Mouse (Mus musculus) urinary bladder, postnatal 36 days (tissue): ENCODE data around the gene Tas1r1.

Experiments used
- DNase-seq, 2 experiments: peaks; one replicate each; pipeline ENCODE4 v3.0.0; 2022; ENCODE audit warnings: low spot score in 2 of 2, mixed read lengths in 1 of 2

Gene Tas1r1

GRCm38 (mm10) chr4:151988342-151989109 is 49.8 kb downstream of the Tas1r1 start, which contains the start of gene Thap3:
Thap3 (minus strand) TSS chr4:151988997.
- DNase-seq = peak; percentile 79 to 82

DNA sequence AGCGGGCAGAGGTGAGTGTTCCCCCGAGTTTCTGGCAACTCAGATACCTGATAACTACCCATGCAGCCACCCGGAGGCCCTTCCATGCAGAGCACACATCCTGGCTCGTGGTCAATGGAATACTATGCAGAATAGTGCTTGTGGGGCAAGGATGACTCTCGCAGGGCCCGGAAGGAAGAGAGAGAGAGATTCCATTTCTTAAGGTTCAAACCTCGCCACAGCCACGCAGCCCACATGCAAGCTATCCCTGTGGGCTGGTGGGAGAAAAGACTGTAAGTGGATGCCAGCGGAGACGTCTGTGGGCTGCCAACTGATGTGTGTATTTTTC is 50.4 kb downstream of the Tas1r1 start:
- no peak for DNase-seq

- DNase-seq = no peak
Measured at GRCm38 (mm10) chr4:151986650-151987049, 51.7 kb downstream of the Tas1r1 start.

DNA sequence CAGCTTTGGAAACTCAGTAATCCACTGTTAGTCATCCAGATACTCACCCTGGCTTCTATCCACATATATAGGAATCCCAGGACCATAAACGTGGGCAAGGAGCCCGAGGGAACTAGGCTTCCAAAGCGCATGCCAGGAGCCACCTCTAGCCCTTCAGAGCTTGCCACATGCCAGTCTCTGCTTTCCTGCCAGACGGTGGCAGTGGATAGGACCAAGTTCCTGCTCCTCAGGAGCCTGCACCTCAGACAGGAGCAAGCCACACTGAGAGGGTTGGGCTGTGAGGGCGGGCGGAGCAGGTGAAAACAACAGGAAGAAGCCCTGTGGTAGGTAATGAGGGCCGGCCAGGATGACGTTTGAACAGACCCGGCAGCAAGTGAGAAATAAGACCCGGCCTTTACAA is 52.5 kb downstream of the Tas1r1 start:
- no peak for DNase-seq

DNA sequence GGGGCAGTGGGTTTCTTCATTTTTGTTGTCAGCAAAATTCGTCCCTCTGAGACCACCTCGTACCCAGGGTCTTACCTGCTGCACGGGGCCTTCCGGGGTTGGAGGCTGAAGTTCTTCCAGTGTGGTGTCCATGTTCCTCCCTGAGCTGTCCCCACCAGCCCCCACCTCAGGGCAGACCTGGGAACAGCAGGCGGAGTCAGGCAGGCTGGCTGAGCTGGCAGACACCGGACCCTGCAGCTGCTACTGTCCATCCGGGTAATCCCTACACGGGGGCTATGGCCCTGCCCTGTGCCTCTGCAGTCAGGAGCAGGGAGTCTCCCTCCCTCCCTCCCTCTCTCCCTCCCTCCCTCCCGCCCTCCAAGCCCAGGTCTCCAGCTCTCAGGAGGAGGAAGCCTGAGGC is 54.8 kb downstream of the Tas1r1 start:
- no peak for DNase-seq

- no peak for DNase-seq
Measured at GRCm38 (mm10) chr4:151983043-151983442, 55.3 kb downstream of the Tas1r1 start.

GRCm38 (mm10) chr4:151981363-151981762 is 57.0 kb downstream of the Tas1r1 start:
- peak; percentile 63 to 83 for DNase-seq

DNA sequence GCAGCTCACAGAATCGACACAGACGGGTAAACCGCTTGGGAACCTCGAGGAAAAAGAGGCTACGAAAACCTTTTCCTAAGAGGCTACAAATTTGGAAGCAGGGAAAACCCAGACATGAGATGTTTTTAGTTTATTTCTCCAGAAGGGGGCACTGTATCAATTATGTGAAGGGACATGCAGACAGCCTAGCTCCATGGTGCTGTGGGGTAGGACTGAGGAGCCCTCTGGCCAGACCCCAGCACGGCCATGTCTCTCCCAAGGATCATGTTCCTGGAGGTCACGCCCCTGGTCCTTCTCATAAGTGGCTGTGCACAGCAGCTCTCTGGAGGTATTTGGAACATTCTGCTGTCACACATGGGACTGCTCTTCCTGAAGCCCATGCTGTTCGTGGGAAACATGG is 57.7 kb downstream of the Tas1r1 start:
- DNase-seq = no peak
